Mouse (Mus musculus): ENCODE data around the gene Ahsg. TPM values are rescaled to one million over a fixed set of nuclear protein-coding genes. Genes with fewer than 3 reads are reported as not detected.

Ahsg gene
- total RNA-seq, 2 experiments from 2014 or later = 0.49 to 16.1 TPM

DNA sequence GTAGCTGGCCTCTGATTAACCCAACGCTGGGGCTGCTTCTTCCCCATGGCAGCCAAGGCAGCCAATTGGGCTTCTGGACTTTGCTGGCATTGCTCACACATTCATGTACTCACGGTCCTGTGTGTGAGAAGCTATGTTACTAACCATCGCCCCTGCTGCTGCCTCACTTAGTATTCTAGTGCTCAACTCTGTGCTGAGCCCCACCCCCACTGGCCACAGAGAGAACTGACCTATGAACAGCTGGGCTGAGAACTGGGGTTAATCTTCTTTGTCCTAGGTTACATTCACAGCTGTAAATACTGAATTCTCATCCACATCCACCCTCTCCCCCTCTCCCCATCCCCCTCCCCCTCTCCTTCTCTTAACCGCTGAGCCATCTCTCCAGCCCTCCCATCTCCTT lies 2.2 kb upstream of the Ahsg start:
- DNase-seq = no peak

DNA sequence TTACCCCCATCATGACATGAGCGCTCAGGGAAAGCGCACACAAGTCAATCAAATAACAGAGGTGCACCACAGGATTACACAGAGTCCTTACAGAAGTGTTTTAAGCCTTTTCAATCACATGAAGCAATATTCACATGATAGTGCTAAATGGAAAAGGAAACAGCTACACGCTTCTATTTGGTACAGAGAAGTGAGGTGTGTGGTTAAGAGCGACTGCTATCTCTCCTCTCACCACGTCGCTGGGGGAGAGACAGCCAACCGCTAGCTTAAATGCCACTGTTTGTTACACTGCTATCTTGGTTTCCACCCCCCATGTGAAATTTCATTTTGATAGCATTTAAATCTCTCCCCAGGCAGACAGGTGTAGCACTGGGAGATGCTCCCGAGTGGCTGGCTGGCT lies 1.4 kb upstream of the Ahsg start:
- DNase-seq = no peak

DNA sequence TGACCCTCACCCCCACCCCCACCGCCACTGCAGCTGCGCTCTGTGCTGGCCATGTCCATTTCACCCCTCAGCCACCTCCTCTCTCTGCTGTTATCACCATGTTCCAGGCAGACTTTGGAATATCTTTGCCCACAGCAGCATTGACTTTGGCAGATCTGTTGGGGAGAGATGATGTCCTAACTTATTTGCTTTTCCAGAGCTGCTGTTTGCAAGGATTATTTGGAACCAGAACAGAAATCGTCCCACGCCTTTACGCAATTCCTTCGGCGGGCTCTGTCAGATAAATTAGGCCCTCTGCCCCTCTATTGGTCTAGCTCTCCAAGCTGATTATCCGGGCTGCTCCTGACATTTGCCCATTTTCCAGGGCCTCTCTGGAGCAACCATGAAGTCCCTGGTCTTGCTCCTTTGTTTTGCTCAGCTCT lies 667 bp downstream of the Ahsg start:
- no peak for DNase-seq

DNA sequence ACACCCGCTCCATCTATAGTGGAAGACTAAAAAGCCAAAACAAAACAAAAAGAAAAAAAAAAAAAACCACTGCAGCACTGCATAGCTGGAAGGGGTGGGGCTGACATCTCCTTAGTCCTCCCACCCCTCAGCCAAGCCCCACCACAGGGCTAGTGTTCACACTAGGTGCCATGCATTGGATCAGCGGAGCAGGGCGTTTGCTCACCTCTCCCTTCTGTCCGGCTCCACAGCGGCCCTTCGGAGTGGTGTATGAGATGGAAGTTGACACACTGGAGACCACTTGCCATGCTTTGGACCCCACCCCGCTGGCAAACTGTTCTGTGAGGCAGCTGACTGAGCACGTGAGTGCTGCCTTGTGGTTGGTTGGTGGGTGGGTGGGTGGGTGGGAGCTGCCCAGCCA lies 3.0 kb downstream of the Ahsg start:
- DNase-seq = no peak

DNA sequence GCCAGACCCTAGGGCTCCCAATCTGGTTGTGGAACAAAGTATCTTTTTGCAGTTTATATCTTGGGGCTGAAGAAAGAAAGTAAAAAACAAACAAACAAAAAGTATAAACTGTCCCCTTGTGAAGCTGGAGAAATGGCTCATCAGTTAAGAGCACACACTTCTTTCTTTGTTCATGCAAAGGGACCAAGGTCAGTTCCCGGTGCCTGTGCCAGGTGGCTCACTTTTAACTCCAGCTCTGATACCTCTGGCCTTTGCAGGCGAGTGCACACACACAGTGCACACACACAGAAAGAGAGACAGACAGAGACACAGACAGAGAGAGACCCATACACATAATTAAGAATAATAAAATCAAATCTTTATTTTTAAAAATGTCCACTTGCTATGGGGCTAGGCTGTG lies 5.5 kb downstream of the Ahsg start:
- DNase-seq = no peak

DNA sequence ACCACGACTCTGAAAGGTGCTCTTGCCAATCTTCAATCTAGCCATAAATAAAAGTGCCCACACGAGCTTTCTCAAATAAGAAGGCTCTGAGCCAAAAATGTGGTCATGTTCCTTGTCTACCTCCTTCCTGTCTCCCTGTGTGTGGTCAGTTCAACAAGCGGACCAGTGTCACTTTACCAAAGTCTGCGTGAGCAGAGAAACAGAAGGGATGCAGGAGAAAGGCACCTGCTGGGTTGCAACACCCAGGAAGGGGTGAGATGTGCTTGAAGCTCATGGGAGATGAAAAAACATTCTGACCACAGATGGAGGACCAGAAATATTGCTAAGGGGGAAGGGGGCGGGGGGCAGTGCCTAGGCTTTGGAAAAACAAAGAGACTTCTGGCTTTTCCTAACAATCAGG lies 8.3 kb downstream of the Ahsg start:
- DNase-seq = no peak

DNA sequence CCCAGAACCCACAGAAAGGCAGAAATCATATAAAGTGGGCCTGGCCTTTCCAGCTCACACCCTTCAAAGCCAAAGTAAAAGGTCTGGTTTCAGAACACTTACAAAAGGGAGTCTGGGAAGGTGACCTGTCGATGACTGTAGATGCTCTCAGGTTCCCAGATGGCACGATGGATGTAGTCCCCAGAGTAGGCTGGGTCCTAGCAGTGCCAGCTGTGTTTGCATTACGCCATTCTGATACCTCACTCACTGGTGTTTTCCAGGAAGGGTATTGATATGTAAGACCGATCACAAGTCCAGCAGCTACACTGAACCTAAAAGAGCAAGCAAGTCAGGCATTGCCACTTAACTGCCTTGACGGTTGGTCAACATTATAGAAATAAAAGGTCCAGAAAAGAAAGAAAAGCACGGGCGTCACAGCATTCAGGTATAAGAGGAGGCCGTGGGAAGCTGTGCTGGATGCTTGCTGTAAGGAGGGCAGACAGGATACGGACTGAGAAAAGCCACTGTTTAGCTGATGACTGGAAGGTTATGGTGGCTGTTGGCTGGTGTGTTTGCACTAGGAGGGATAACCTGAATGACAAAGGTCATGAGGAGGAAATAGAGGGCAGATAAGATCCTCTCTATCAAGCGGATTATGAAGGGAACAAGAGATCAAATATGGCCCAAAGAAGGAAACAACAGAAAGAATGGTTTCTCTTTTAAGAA lies 8.9 kb downstream of the Ahsg start:
- DNase-seq = no peak

DNA sequence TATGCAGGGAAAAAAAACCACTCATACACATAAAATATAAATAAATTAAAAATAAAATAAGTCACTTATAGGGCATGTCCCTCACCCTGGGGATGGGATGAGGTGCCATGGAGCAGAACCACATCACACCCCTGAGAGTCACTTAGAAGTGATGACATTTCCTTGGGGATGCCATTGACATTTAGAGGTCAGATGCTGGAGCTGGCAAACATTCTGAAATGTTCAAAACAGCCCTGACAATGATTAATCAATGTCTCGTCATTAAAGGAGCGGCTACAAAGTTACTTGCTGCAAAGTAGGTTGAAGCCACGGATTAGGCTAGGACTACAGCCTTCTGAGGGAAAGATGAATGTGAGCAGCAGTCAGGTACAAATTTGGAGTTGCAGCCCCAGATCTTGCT lies 10.2 kb downstream of the Ahsg start:
- no peak for DNase-seq

DNA sequence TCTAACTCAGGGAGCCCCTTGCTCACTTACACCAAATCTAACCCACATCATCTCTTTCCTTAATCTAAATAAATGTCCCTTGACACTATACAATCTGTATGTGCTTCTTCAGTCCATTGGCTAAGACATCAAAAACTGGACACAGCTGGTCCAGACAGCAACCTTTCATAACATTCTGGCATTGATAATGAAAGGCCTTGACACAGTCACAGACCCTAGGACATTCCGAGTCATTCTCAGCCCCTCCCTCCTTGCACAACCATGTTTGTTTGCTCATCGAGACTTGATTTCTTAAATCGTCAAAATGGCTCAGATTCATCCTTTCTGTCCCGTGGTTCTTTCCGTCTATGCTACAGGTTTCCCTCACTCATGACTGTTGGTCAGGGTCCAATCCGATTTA lies 18.2 kb downstream of the Ahsg start:
- no peak for DNase-seq

DNA sequence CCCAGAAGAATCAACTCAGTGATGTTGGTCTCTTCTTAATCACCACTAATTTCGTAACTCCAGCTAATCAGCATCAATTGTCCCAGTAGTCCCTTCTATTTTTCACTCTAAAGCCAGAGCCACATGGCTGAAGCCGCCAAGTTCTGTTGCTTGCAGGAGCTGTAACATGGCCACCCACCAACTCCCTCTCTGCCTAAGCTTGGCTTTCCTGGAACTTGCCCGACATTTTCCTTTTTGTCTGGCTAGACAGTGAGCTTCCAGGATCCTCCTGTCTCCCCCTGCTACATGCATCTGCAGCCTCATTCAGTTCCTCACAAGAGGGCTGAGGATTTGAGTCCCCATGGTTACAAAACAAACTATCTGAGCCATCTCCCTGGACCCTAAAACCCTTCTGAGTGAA lies 20.9 kb downstream of the Ahsg start:
- no peak for DNase-seq

DNA sequence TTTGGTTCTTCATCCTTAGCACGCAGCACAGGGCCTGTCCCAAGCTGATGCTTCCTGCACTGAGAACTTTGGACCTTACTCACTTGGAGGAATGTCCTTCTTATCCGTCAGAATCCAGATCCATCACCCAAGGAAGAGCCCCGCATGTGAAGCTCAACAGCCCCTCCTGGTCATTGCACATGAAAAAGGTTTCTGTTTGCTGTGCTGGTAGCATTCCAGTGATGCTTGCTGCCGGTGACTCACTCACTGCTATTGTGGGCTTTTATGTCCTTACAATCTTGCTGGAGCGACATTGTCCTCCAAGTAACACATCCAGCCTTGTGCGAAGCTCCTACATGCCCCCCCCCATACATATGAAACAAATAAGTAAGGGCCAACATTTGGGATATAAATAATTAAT lies 21.8 kb downstream of the Ahsg start:
- DNase-seq = no peak

DNA sequence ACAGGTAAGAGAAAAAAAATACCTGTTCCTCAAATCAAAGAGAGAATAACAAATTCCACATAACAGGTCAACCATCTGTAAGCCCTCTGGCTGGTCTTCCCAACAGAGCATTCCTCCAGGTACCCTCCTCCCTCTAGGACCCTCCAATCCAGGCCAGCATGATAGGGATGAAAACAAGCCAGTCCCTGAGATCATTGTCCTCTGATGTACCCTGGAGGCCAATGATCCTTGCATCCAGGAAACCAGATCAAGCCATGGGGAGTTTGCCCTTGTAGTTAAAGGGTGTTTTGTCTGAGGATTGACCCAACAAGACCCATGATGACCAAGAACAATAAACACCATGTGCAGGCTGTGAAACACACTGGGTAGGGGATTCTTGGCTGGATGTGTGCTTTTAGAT lies 23.2 kb downstream of the Ahsg start:
- DNase-seq = no peak

DNA sequence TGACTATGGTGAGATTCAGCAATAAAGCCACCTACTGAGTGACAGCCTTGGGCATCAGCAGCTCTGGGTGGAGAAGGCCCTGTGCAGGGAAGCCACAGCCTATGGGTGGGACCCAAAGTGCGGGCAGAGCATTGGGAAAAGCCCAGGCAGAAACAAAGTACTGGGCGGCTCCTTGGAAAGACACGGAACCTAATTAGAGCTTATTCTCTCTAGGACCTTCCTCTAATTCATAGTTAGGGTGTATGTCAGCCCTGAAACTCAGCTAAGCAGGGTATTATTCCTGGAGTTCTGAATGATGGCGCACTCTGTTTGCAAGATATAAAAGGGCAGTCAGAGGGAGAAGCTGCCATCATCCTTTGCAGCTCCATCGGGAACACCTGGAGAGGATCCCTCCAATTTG lies 27.0 kb downstream of the Ahsg start, which contains the start of gene Fetub:
Gene Fetub (plus strand): TSS at position 301 of the 400 bp plus-strand sequence.
- DNase-seq = no peak

DNA sequence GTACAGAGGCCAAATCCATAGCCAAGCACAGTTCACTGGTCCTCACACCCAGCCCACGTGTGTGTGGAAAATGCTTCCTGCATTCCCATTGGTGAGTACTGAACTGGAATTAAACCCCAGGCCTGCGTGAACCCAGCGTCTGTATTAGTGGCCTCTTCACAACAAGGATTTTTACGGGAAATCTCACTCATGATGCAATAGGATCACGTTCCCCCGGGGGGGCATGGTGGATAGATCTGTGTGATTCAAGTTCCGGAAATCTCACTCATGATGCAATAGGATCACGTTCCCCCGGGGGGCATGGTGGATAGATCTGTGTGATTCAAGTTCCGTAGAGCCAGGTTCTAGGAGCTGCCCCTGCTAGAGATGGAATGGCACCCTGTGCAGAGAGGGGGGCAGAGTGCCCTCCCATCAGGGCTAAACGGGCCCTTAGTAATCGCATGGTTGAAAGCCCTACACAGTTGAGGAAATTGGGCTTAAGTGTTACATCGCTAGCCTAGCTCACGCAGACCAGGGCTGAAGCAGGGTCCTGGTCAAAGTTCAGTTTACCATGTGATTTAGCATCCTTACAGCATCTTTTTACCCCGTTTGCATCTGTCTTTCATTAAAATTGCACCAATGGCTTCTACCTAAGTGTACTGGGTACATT lies 27.7 kb downstream of the Ahsg start:
- no peak for DNase-seq

DNA sequence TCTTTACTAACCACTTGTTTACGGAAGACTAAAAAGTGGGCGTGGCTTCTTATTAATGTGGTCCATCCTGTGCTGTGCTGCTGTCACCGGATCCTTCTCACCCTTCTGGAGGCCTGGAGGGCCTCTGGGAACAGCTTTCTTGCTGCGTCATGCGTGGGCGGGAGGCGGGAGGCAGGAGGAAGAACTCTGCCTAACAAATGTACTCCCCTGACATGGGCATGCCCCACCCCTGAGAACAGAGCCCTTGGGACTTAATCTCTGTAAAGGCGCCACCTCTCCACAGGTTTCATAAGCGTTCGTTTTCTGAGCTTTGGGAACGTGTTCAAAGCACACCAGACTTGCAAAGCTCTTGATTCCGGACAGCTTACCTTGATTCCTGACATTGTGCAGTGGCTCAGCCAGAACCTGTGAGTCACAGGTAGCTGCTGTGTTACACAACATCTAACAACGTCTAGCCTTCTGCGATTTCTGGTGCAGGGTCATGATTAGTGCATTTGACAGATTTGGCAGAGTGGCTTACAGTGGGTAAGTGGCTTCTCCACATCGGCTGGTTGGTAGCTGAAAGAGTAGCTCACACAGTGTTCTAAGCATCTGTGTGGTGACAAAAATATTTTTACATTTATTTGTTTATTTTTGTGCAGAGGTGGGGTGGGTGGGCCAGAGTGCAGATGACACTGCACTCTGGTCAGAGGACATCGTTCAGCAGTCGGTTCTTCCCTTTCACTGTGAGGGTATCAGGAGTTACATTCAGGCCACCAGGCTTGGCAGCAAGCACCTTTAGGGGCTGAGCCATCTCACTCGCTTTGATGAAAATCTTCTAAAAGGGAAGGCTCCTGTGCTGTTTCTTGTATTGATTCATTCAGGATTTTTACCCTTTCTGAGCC lies 29.1 kb downstream of the Ahsg start:
- DNase-seq = no peak

DNA sequence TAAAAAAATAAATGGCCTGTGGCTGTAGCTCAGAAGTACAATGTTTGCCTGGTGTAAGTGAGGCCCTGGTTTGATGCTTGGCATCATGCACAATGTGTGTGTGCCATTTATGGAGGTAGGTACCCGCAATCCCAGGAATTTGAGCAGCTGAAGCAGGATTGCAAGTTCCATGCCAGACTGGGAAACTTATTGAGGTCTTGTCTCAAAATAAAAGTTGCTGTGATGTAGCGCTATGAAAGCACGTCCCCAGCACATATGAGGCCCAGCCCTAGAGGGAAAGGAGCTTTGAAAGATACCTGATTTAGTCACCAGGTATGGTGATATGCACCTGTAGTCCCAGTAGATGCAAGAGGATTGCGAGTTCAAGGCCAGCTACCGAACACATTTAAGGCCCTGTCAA lies 30.7 kb downstream of the Ahsg start:
- DNase-seq = no peak

DNA sequence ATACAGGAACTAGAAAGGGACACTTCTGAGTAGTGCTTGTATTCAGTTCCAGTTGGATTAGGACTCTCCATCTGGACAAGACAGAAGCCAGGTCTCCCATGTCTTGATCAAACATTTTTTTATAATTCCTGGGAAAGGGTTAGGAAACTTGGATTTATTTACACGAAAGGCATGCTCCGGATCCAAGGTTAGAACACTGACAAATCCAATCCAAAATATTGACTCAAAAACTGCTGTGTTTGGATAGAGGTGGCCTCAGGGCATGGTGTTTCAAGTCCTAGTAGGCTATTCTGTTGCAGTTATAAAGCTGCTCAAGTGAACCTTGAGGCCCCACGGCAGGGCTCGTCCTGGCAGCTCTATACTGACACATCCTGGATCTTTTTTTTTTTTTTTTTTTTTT lies 31.4 kb downstream of the Ahsg start:
- no peak for DNase-seq

DNA sequence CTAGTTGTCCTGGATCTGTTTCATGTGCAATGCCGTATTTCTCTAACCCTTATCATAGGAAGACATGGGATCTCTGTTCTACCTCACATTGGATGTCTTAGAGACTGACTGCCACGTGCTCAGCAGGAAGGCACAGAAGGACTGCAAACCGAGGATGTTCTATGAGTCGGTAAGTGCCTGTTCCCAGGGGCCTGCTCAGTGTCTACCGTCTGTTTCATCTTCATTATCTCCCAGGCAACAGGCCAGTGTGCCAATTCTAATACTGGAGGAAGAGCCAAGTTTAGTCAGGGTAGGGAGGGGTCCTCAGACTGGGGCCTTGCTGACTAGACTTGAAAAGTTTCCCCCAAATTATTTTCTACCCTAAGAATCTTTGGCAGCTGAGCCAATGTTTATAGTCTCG lies 38.5 kb downstream of the Ahsg start:
- no peak for DNase-seq

DNA sequence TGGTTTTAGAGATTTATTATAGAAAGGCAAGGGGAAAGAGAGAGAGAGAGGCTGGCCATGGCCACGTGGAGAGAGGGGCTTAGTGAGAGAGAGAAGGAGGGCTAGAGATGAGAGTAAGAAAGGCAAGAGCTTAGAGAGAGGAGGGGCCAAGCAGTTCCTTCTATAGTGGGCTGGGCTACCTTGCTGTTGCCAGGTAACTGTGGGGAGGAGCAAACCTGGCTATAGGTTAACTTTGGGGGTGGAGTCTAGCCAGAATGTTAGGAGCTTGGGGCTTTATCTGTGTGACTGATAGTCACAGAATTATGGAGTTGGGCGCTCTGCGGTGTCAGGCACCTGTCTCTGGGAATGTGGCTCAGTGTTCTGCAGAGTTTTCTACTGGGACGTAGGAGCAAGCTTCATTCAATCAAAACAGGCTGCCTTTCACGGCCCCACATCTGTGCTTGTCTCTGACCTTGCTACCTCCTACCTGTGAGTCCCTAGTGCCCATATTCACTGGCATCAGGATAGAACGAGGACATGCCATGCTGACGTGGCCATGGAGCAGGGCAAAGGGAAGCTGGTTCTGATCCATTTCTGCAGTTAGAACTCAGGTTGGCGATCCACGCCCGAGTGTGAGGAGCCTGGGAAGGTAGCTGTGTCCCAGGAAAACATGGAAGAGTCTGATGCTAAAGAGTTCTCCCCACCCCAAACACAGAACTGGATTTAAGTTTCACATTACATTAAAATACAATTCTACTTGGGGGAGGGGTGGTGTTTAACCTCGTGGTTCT lies 40.5 kb downstream of the Ahsg start:
- DNase-seq = no peak

DNA sequence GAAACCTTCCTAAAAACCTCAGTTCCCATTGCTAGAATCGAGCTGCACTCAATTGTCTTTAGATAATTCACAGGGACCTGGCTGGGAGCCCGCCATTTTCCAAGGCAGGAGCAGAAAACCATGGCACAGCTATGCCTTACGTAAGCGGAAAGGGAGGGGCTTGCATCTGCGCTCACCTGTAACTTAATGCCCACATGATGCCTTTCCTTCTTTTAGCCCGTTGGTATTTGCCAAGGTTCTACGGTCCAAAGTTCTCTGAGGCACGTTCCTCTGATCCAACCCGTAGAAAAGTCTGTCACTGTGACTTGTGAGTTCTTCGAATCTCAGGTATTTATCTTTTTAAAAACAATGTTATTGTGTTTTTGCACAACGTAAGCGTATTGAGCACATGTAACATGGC lies 46.6 kb downstream of the Ahsg start:
- no peak for DNase-seq

DNA sequence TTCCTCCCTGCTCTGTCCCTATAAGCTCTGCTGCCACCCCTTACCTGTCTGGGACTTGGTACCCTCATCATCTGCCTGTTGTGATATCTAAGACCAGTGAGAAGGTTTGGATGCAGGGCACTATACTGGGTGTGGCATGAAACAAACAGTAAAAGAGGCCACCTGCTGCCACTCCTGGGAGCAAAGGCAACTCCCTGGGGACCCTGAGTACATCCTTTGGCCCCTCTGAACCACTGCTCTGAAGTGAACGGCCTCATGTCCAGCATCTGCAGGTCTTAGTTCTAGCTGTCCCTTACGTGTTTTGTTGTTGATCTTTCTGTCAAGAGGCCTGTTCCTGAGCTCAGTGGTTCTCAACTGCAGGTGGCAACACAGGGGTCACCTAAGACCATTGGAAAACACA lies 47.5 kb downstream of the Ahsg start:
- no peak for DNase-seq

DNA sequence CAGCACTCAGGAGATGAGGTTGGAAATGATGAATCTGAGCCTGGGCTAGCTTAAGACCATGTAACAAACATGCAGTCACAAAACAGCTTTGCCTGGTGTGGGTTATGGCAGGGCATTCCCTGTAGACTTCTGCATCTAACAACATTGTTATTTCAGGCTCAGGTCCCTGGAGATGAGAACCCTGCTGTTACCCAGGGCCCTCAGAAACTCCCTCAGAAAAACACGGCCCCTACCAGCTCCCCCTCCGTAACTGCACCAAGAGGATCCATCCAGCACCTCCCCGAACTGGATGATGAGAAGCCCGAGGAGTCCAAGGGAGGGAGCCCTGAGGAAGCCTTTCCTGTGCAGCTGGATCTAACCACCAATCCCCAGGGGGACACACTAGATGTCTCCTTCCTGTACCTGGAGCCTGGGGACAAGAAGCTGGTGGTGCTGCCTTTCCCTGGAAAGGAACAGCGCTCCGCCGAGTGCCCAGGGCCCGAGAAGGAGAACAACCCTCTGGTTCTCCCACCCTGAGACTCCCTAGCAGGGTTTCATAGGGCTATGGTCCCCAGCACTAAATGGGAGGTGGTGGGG lies 48.1 kb downstream of the Ahsg start:
- DNase-seq = no peak
